7 mouse cellular contexts compared by ENCODE assay signal in genomic region chr8:72474826-72475546, GRCm38 (mm10). TPM values are rescaled to one million over a fixed set of nuclear protein-coding genes. Genes with fewer than 3 reads are reported as not detected.
DNase-seq lines count a peak whose midpoint lies in the region; ATAC-seq lines count a peak whose summit lies in the region.

Gene Cherp, minus strand, starts transcription at chr8:72475226.

- peak; percentile 98 for DNase-seq in adrenal gland, adult 8-10 months
- DNase-seq in embryo, embryonic 9.5 days (ENCODE audit: extremely low spot score): peak; percentile 95
- DNase-seq in gastrocnemius, postnatal 4 days (ENCODE audit: low spot score in 2 of 2): peak; percentile 86 to 94
- peak; percentile 99 for DNase-seq in left cerebral cortex, postnatal 36 days (ENCODE audit: low spot score in 2 of 2)
- peak; percentile 99 for DNase-seq in midbrain, embryonic 11.5 days (ENCODE audit: low spot score, missing footprints)
- DNase-seq in skeletal muscle tissue, adult 2 months (ENCODE audit: low read depth, low spot score): peak; percentile 99

- under 1% methylated on average over 80 of the region's 80 CpGs for WGBS in intestine, embryonic 16.5 days
- WGBS in midbrain, embryonic 11.5 days: under 1% methylated on average over 79 of the region's 80 CpGs

- peak within 1 kb of the TSS; percentile 98 for H3K4me3 ChIP-seq in intestine, embryonic 16.5 days (ENCODE audit: low read length)
- peak within 1 kb of the TSS; percentile 90 for H3K4me3 ChIP-seq in midbrain, embryonic 11.5 days (ENCODE audit: low read depth, low read length)

- H3K9ac ChIP-seq in intestine, embryonic 16.5 days (ENCODE audit: low read depth, low read length): peak within 1 kb of the TSS; percentile 88
- H3K9ac ChIP-seq in midbrain, embryonic 11.5 days (ENCODE audit: low read length): peak within 1 kb of the TSS; percentile 85

- no peaks in the 10 kb centered on the region for H3K27me3 ChIP-seq in intestine, embryonic 16.5 days (replicated peaks; ENCODE audit: control insufficient read depth, insufficient read depth, low read length)
- H3K27me3 ChIP-seq in midbrain, embryonic 11.5 days (ENCODE audit: control insufficient read depth, insufficient read depth, low read length): no peaks in the 10 kb centered on the region

- peak within 1 kb of the TSS; percentile 97 for H3K4me2 ChIP-seq in intestine, embryonic 16.5 days (ENCODE audit: low read depth, low read length)
- H3K4me2 ChIP-seq in midbrain, embryonic 11.5 days: peak within 1 kb of the TSS; percentile 98

- H3K4me1 ChIP-seq in intestine, embryonic 16.5 days (ENCODE audit: control insufficient read depth, insufficient read depth, low read length): peaks cover 12% of the 10 kb centered on the region
- H3K4me1 ChIP-seq in midbrain, embryonic 11.5 days (ENCODE audit: control insufficient read depth, insufficient read depth, low read length): peaks cover 9% of the 10 kb centered on the region

- ATAC-seq in intestine, embryonic 16.5 days: peak; percentile 97
- ATAC-seq in midbrain, embryonic 11.5 days (ENCODE audit: low FRiP score): peak; percentile 96

- H3K27ac ChIP-seq in intestine, embryonic 16.5 days (ENCODE audit: low read length): peak within 1 kb of the TSS; percentile 92
- H3K27ac ChIP-seq in midbrain, embryonic 11.5 days (ENCODE audit: low read depth, low read length): peak within 1 kb of the TSS; percentile 74

- no peaks in the 10 kb centered on the region for H3K9me3 ChIP-seq in intestine, embryonic 16.5 days (ENCODE audit: control insufficient read depth, low read length)
- no peaks in the 10 kb centered on the region for H3K9me3 ChIP-seq in midbrain, embryonic 11.5 days (ENCODE audit: control insufficient read depth, low read length)

- intact Hi-C loops in left cerebral cortex, postnatal 36 days (cut with DNase I): loop anchor here (2.0 kb wide), 1 partner anchor 54 kb away; the partner anchor contains the start of gene Eps15l1

- peaks cover 8% of the 10 kb centered on the region for H3K36me3 ChIP-seq in intestine, embryonic 16.5 days (ENCODE audit: control insufficient read depth, insufficient read depth, low read length)
- H3K36me3 ChIP-seq in midbrain, embryonic 11.5 days (ENCODE audit: control insufficient read depth, insufficient read depth, low read length): peaks cover 17% of the 10 kb centered on the region

RNA-seq across cellular contexts. Expression of gene Cherp, which starts in this region (rescaled TPM):
- total RNA-seq in adrenal gland, adult 8-10 months (2022): 10 to 100 TPM; 54.8 to 84.1 (median 67.7) TPM
- total RNA-seq in gastrocnemius, postnatal 4 days (2021): 10 to 100 TPM; 47.7 to 60.6 TPM
- polyA plus RNA-seq in intestine, embryonic 16.5 days (2015; fragmentation: Nextera tagmentation; extraction: Ambion mirVana): 46.0 and 47.9 TPM in 2 replicates
- 10 to 100 TPM; 59.7 to 76.4 TPM for total RNA-seq in left cerebral cortex, postnatal 36 days (2021)
- polyA plus RNA-seq in midbrain, embryonic 11.5 days (2014; fragmentation: Nextera tagmentation; extraction: Ambion mirVana): 57.7 and 62.6 TPM in 2 replicates

Comparison
In these comparisons a context has a peak if more than half of its experiments do, and no peak if none do; other contexts are left out.
1. Peak in every context shown above with its lines: DNase-seq, ATAC-seq, H3K4me3 ChIP-seq and H3K27ac ChIP-seq.